Mouse (Mus musculus) cerebellum, adult 8-10 months (tissue): Measurements from ENCODE around the gene Cers1.
A peak's percentile ranks its signal among the peaks of the same experiment; 100 is the strongest.

Experiments used
- DNase-seq: peaks from one replicate; pipeline ENCODE4 v3.0.0; 2022

The Cers1 gene

GRCm38 (mm10) chr8:70352657-70353151 is 37.1 kb downstream of the Cers1 start:
- peak; percentile 50 for DNase-seq

- peak; percentile 100 for DNase-seq
Measured at GRCm38 (mm10) chr8:70353194-70353817, 37.7 kb downstream of the Cers1 start, which contains the start of gene Upf1. TSS of gene Upf1 (minus strand) at chr8:70353278.

- no peak for DNase-seq
Measured at GRCm38 (mm10) chr8:70354004-70354403, 38.4 kb downstream of the Cers1 start.

- no peak for DNase-seq
Measured at GRCm38 (mm10) chr8:70356111-70356510, 40.5 kb downstream of the Cers1 start.

- DNase-seq = no peak
Measured at GRCm38 (mm10) chr8:70359411-70359810, 43.8 kb downstream of the Cers1 start.

GRCm38 (mm10) chr8:70360769-70361168 is 45.2 kb downstream of the Cers1 start:
- DNase-seq = no peak

GRCm38 (mm10) chr8:70361484-70362032 is 46.0 kb downstream of the Cers1 start:
- no peak for DNase-seq

GRCm38 (mm10) chr8:70364066-70364465 is 48.5 kb downstream of the Cers1 start:
- no peak for DNase-seq

GRCm38 (mm10) chr8:70366588-70366987 is 51.0 kb downstream of the Cers1 start:
- no peak for DNase-seq

GRCm38 (mm10) chr8:70370476-70370875 is 54.9 kb downstream of the Cers1 start:
- no peak for DNase-seq

GRCm38 (mm10) chr8:70371951-70372350 is 56.4 kb downstream of the Cers1 start:
- no peak for DNase-seq

GRCm38 (mm10) chr8:70373397-70374317 is 58.1 kb downstream of the Cers1 start, which contains the start of gene Comp:
TSS of gene Comp (plus strand) at chr8:70373558.
- DNase-seq = peak; percentile 39

GRCm38 (mm10) chr8:70374318-70374927 is 58.8 kb downstream of the Cers1 start:
- peak; percentile 93 for DNase-seq

GRCm38 (mm10) chr8:70375212-70375859 is 59.8 kb downstream of the Cers1 start:
- DNase-seq = peak; percentile 36

GRCm38 (mm10) chr8:70376275-70376741 is 60.7 kb downstream of the Cers1 start:
- DNase-seq = peak; percentile 40

GRCm38 (mm10) chr8:70377049-70377448 is 61.5 kb downstream of the Cers1 start:
- no peak for DNase-seq

- DNase-seq = no peak
Measured at GRCm38 (mm10) chr8:70380069-70380468, 64.5 kb downstream of the Cers1 start.
